Mouse (Mus musculus): Measurements from ENCODE around the gene Rusc2.

- TF ChIP-seq CTCF (IDR thresholded peaks at IDR 0.05; ENCODE audit: control insufficient read depth, insufficient read depth, low read length) = no peak
- TF ChIP-seq POLR2A (IDR thresholded peaks at IDR 0.05; ENCODE audit: borderline replicate concordance, control insufficient read depth, low read depth, low read length) = no peak
Observed at GRCm38 (mm10) chr4:43382155-43383020, 609 bp downstream of the Rusc2 start.
